Mouse (Mus musculus): ENCODE data around the gene Tut1. TPM values are rescaled to one million over a fixed set of nuclear protein-coding genes. Genes with fewer than 3 reads are reported as not detected.
"Not testable (repeated sequence)": the region's sequence is repeated elsewhere in the genome, so short reads cannot be mapped to it uniquely, and the experiment has no call there.

The Tut1 gene
- total RNA-seq, 2 experiments from 2014 or later = 21.4 to 22.4 TPM

DNA sequence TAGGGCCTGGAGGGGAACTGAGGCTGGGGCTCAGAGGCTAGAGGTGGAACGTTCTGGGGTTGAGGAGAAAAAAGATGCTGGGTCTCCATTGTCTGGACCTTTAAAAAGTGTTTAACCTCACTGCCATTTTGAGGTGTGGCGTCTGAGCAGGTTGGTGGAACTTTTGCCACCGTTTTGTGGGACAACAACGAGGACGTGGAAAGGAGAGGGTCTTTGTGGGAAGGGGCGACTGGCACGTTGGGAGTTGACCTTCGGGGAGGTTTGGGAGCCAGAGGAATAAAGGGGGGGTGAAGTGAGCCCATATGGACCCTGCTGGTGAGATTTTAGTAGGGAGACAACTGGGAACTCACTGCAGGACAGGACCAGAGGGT, 13.7 kb downstream of the Tut1 start:
- Histone ChIP-seq H3K4me3 (peak overlapping the region; percentile 80), H3K27ac (peak overlapping the region; percentile 80)
- no peak for TF ChIP-seq CTCF (IDR thresholded peaks at IDR 0.05)
- DNase-seq (ENCODE audit: extremely low spot score in 1 of 2, low spot score in 2 of 2) = no peak
- intact Hi-C loops (cut with DNase I) = no loop called here

DNA sequence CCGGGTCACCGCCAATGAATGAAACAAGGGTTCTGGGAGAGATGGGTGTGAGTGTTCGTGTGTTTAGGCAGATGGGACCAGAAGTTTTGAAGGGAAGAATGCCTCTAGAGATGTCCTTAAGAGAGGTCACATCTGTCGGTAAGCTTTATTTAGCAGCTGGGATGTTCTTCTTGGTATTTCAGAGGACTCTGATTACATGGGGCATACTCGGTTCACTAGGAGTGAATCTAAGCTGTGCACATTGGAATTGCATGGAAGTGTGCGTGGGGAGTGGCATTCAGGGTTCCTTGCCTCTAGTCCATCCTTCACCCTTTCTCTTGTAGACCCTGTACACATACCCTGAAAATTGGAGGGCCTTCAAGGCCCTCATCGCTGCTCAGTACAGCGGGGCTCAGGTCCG, 14.2 kb downstream of the Tut1 start:
- no peak for DNase-seq (ENCODE audit: extremely low spot score in 1 of 2, low spot score in 2 of 2)
- Histone ChIP-seq H3K27ac (peak overlapping the region; percentile 80), H3K4me3 (peak overlapping the region; percentile 80)
- no peak for TF ChIP-seq CTCF (IDR thresholded peaks at IDR 0.05)
- intact Hi-C loops (cut with DNase I) = no loop called here

DNA sequence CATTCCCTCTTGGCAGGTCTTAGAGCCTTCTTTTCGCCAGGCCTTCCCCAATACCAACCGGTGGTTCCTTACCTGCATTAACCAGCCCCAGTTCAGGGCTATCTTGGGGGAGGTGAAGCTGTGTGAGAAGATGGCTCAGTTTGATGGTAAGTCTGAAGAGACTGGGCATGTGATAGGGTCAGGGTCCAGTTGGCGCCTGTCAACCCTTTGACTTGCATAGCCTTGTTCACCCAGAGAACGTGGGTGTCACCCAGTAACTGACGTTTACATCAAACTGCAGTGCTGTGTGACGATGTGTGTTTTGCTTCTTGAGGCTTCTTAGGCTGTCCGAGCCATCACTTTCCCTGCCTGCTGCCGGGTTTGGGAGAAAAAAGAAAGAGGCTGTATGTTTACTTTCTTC, 18.8 kb downstream of the Tut1 start:
- DNase-seq (ENCODE audit: extremely low spot score in 1 of 2, low spot score in 2 of 2); intact Hi-C loops (cut with DNase I); H3K4me3 ChIP-seq; H3K27ac ChIP-seq: not testable (repeated sequence)

DNA sequence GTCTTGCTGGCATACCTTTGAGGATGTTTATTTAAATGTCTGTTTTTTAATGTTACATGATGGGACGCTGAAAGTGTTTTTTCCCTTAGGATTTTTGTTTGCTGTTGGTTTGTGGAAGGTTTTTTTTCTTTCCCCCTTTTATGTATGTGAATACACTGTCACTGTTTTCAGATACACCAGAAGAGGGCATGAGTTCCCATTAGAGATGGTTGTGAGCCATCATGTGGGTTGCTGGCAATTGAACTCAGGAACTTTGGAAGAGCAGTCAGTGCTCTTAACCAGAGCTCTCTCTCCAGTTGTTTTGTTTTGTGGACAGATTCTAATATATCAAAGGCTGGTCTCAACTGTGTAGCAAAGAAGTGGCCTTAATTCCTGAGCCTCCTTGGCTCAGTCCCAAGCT, 21.0 kb downstream of the Tut1 start:
- no peak for DNase-seq (ENCODE audit: extremely low spot score in 1 of 2, low spot score in 2 of 2)
- H3K27ac ChIP-seq = no peak overlapping the region
- intact Hi-C loops (cut with DNase I) = loop anchor here (1.0 kb wide), 1 partner anchor 108 kb away; no protein-coding TSS in a partner anchor

DNA sequence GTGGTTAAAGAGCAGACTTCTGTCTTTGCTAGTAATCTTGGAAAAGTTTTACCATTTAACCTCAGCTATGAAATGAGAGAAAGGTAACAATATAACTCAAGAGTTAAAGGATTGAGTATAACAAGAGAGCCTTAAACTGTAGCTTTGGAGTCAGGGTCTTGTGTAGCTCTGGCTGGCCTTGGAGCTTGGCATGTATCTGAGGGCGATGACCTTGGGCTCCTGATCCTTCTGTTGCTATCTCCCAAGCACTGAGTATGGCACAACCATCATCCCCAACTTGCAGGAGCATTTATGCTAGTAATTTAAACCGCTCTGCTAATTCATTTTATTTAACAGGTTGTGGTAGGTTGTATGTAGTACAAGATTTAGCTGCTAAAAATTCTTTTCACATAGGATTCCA, 21.8 kb downstream of the Tut1 start:
- no peak for TF ChIP-seq CTCF (IDR thresholded peaks at IDR 0.05)
- H3K27ac ChIP-seq = no peak overlapping the region
- intact Hi-C loops (cut with DNase I) = loop anchor here (1.0 kb wide), 1 partner anchor 107 kb away; no protein-coding TSS in a partner anchor
- no peak for DNase-seq (ENCODE audit: extremely low spot score in 1 of 2, low spot score in 2 of 2)
- H3K4me3 ChIP-seq = no peak overlapping the region

More for the DNA sequence above, 21.0 kb downstream of the Tut1 start:
- TF ChIP-seq CTCF (IDR thresholded peaks at IDR 0.05) = no peak; the same call in 1 of the 2 replicates
- no peak overlapping the region for H3K4me3 ChIP-seq

DNA sequence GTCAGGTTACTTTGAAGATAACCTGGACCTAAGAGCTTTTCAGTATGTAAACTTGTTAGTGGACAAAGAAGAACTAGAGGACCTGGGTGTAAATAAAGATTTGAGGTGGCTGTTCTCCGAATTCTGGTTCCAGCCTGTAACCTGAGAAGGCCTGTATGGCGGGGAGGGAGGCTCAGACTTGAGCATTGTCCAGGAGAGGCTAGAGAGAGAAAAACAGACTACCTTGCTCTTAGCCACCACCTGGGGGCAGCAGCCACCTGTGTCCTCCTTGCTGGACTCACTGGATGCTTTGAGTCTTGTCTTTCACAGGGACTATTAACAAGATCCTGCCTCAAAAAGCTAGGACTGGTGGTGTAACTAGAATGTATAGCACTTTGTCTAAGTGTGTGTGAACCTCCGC, 22.9 kb downstream of the Tut1 start:
- no peak overlapping the region for H3K4me3 ChIP-seq
- peak; percentile 70 for TF ChIP-seq CTCF (IDR thresholded peaks at IDR 0.05)
- intact Hi-C loops (cut with DNase I) = loop anchor here (2.0 kb wide), 1 partner anchor 132 kb away; no protein-coding TSS in a partner anchor
- H3K27ac ChIP-seq = no peak overlapping the region
- DNase-seq (ENCODE audit: extremely low spot score in 1 of 2, low spot score in 2 of 2) = no peak

DNA sequence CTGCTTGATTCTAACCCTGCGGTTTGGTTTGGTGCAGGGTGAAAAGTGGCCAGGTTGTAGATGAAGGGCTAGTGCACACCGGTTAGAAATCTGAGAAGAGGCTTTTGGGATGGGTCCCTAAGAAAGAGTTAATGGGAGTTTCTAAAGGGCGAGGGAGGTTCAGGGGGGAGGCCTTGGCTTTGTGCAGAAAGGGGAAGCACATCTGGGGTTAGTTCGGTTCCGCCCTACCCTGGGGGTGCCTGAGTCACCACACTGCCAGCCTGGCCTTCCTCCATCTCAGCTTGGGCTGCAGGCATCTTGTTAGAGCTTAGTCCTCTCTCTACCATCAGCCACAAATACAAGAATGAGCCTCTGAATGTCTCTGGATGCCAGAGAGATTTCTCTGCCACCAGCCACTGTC, 27.1 kb downstream of the Tut1 start:
- no peak for DNase-seq (ENCODE audit: extremely low spot score in 1 of 2, low spot score in 2 of 2)
- no peak for TF ChIP-seq CTCF (IDR thresholded peaks at IDR 0.05)
- intact Hi-C loops (cut with DNase I) = no loop called here
- H3K4me3 ChIP-seq = no peak overlapping the region
- H3K27ac ChIP-seq = no peak overlapping the region

DNA sequence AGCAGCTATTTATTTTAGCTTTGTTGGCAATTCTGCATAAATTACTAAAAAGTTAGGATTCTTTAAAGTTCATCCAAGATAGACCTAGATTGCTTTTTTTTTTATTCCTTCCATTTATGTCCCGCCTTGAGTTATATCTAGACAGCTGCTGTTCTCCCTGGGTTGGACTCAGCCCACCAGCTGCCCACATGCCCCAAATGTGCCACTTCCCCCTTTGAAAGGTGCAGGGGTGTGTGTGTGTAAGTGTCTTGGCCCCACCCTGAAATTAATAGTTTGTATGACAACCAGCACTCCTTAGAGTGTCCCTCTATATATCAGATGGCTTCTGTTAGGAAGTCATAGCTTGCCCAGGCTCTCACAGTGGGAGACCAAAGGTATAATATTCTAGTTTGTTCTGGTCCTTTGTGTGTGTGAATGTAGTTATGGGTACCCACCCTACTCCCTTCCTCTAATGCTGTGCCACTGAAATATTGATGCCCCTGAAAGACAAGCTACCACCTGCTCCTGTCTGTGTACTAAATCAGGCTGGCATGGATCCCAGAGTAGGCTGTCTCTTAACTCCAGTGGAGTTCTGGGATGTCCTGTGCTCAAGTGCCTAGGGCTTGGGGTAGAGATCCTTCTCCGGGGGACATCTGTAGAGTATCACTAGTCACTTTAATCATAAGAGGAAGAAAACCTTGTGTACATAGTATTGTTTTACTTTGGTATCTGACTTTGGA, 28.0 kb downstream of the Tut1 start:
- Histone ChIP-seq H3K4me3 (no peak overlapping the region), H3K27ac (no peak overlapping the region)
- intact Hi-C loops (cut with DNase I) = no loop called here
- no peak for DNase-seq (ENCODE audit: extremely low spot score in 1 of 2, low spot score in 2 of 2)
- no peak for TF ChIP-seq CTCF (IDR thresholded peaks at IDR 0.05)

DNA sequence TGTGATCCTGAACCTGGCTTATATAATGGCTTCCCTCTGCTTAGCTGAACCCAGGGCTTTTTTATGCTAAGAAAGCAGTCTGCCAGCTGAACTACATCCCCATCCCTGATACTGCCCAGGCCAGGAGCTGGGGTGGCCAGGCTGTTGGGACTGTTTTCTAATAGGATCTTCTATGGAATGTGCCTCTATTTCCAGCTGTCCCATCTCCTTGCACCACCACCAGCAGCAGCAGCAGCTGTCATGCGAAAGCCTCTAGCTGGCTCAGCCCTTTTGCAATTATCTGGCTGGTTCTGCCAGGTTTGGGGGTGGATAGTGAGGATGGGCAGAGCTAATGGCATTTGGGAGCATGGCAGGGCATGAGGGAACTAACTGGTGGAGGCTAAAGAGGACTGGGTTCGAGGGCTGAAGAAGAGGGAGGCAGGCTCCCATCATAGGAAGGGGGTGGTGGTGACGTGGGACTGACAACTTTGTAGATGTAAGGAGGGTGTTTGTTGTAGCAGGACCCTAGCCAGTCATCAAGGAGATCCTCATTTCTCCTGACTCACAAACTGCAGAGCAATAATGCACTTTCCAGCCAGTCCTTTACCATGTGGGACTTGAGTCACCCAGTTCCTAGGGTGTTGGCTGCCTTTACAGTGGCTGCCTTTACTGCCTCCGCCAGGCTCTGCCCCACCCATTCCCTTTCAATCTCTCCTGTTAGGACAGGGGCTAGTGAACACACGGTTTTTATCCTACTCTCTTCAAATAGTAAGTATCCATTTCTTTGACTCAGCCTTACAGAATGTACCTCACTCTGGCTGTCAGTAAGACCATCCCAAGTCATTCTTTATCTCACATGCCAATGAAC, 28.9 kb downstream of the Tut1 start:
- no peak overlapping the region for H3K4me3 ChIP-seq
- no peak overlapping the region for H3K27ac ChIP-seq
- intact Hi-C loops (cut with DNase I) = no loop called here
- no peak for TF ChIP-seq CTCF (IDR thresholded peaks at IDR 0.05)
- no peak for DNase-seq (ENCODE audit: extremely low spot score in 1 of 2, low spot score in 2 of 2)

DNA sequence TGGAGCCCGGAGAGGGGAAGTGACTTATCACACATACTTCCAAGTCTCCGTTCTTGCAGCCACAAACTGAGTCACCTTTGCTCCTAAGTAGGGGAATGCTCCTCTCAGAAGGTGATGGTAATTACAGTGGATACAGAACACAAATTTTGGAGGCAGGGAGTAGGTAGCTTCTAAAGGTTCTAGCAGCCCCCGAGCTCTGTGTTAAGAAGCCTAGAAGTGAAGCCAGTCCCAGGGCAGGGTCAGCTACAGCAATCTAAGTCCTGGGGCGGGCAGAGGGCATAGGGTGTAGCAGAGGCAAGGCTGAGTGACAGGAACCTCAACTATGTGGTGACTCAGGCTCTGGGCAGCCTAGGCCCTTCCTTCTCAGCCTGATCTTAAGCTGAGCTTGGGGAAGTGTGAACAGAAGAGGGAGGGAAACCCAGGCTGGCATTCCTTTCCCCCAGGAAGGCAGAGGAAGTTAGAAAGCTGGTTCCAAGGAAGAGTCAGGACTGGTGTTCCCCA, 29.6 kb downstream of the Tut1 start:
- Histone ChIP-seq H3K4me3 (no peak overlapping the region), H3K27ac (no peak overlapping the region)
- intact Hi-C loops (cut with DNase I) = no loop called here
- no peak for TF ChIP-seq CTCF (IDR thresholded peaks at IDR 0.05)
- DNase-seq (ENCODE audit: extremely low spot score in 1 of 2, low spot score in 2 of 2) = no peak

DNA sequence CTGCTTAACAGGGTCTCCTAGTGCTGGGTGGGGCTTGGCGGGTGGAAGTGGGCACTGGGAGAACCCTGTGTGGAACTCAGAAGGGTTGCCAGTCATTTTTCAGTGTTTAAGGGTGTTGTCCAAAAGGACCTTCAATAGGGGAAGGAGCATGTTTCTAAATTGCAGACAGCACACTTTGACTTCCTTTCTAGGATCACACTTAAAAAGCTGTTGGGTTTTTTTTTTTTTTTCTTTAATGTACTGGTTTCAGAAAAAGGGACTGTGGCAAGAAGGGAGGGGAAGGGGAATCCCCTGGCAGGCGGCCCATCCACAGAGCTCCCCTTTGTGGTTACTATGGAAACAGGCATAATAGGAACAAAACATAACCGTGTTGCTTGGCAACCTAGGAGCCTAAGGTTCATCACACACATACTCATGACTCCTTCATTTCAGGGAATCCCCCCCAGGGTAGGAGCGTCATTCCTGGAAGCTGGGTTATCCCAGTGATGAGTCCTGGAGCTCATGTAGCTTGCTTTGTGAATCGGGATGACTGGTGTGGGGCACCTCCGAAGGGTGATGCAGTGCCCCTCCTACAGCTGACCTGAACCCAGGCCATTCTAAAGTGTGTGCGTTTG, 30.7 kb downstream of the Tut1 start:
- no peak overlapping the region for H3K27ac ChIP-seq
- TF ChIP-seq CTCF (IDR thresholded peaks at IDR 0.05) = no peak
- intact Hi-C loops (cut with DNase I) = no loop called here
- DNase-seq (ENCODE audit: extremely low spot score in 1 of 2, low spot score in 2 of 2) = no peak
- no peak overlapping the region for H3K4me3 ChIP-seq

DNA sequence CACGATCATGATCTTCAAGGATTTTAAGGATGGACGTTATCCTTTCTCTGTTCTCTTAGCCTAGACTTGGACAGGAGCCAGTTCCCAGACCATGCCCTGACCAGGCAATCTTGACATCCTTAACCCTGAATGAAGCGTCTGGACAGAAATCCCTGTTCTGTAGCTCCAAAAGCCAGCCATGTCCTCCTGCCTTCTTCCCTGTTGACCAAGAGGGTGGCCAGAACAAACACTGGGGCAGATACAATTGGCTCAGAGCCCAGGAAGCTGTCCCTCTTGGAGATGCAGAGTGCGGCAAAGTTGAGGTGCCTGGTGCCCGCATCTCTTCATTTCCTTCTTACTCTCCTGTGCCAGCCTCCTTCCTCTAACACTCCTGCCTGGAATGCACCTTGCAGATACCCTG, 32.2 kb downstream of the Tut1 start:
- intact Hi-C loops (cut with DNase I) = no loop called here
- no peak for TF ChIP-seq CTCF (IDR thresholded peaks at IDR 0.05)

More for the DNA sequence above, 32.2 kb downstream of the Tut1 start:
- Histone ChIP-seq H3K4me3 (no peak overlapping the region), H3K27ac (no peak overlapping the region)
- DNase-seq (ENCODE audit: extremely low spot score in 1 of 2, low spot score in 2 of 2) = no peak

Measured in left cerebral cortex, adult 2 months (tissue).